Mouse (Mus musculus) midbrain, postnatal 0 days (tissue): ENCODE data around the gene Eif6. TPM values are rescaled to one million over a fixed set of nuclear protein-coding genes. Genes with fewer than 3 reads are reported as not detected.
A peak's percentile ranks its signal among the peaks of the same experiment; 100 is the strongest.

Experiments used
- ATAC-seq: fragments of 200-750 bp; cut with Nextera tagmentation; 2 replicates; pipeline ENCODE4 v1.8.0; 2017; ENCODE audit warnings: moderate number of reproducible peaks, mild to moderate bottlenecking, moderate TSS enrichment, moderate library complexity; ENCODE audit not compliant: low FRiP score
- DNase-seq: peaks from one replicate; pipeline ENCODE4 v3.0.0-alpha.2; 2015; ENCODE audit warnings: low spot score
- H3K27ac ChIP-seq: fragments of 300-500 bp; sonication (generic); 2 replicates; pipeline ENCODE4 v1.5.1; 2014; ENCODE audit warnings: low read depth, mild to moderate bottlenecking, low read length, mixed read lengths
- H3K27me3 ChIP-seq: fragments of 300-500 bp; sonication (generic); 2 replicates; pipeline ENCODE4 v1.6.1; 2014; ENCODE audit warnings: low read length, control low read depth, mixed read lengths; ENCODE audit not compliant: insufficient read depth
- H3K36me3 ChIP-seq: fragments of 300-500 bp; sonication (generic); 2 replicates; pipeline ENCODE4 v1.6.1; 2014; ENCODE audit warnings: low read length, control low read depth, mixed read lengths; ENCODE audit not compliant: insufficient read depth
- H3K4me1 ChIP-seq: fragments of 300-500 bp; sonication (generic); 2 replicates; pipeline ENCODE4 v1.6.1; 2014; ENCODE audit warnings: mild to moderate bottlenecking, control low read depth, antibody characterized with exemption, low read length, mixed read lengths; ENCODE audit not compliant: insufficient read depth
- H3K4me2 ChIP-seq: fragments of 300-500 bp; sonication (generic); 2 replicates; pipeline ENCODE4 v1.6.1; 2014; ENCODE audit warnings: low read depth, mild to moderate bottlenecking, low read length, mixed read lengths; ENCODE audit not compliant: poor library complexity, severe bottlenecking
- H3K4me3 ChIP-seq: fragments of 300-500 bp; sonication (generic); 2 replicates; pipeline ENCODE4 v1.5.1; 2014; ENCODE audit warnings: low read depth, mild to moderate bottlenecking, low read length, moderate library complexity
- H3K9ac ChIP-seq: fragments of 300-500 bp; sonication (generic); replicated peaks from 2 replicates; pipeline ENCODE4 v1.6.1; 2014; ENCODE audit warnings: mild to moderate bottlenecking, low read length, moderate library complexity, mixed read lengths; ENCODE audit not compliant: poor library complexity, severe bottlenecking
- H3K9me3 ChIP-seq: fragments of 300-500 bp; sonication (generic); 2 replicates; pipeline ENCODE4 v1.6.1; 2016; ENCODE audit warnings: low read length, control low read depth
- CTCF ChIP-seq: IDR thresholded peaks from 2 replicates; pipeline ENCODE4 v1.5.1; 2016; ENCODE audit warnings: antibody characterized with exemption, mild to moderate bottlenecking
- WGBS: fragments of 180-500 bp; shearing (Covaris S2); extraction: QIAGEN DNeasy Blood & Tissue Kit; methylation state at CpG from one replicate; pipeline ENCODE4 v1.1.7; 2014; 5-methylcytosine and 5-hydroxymethylcytosine counted together
- polyA plus RNA-seq: library from polyadenylated mRNA; unstranded; fragments of >200 nt; fragmentation: Nextera tagmentation; extraction: Ambion mirVana; gene quantifications from 2 replicates; pipeline ENCODE4 v1.2.1, GENCODE M21; 2015
- total RNA-seq: library from RNA; depleted of rRNA; stranded (reverse); fragments of >200 nt; gene quantifications from 2 replicates; pipeline ENCODE4 v1.2.3, GENCODE M21; 2014

Gene Eif6
- total and polyA plus RNA-seq, 2 experiments from 2014 or later, result 85.4 to 130 TPM

DNA sequence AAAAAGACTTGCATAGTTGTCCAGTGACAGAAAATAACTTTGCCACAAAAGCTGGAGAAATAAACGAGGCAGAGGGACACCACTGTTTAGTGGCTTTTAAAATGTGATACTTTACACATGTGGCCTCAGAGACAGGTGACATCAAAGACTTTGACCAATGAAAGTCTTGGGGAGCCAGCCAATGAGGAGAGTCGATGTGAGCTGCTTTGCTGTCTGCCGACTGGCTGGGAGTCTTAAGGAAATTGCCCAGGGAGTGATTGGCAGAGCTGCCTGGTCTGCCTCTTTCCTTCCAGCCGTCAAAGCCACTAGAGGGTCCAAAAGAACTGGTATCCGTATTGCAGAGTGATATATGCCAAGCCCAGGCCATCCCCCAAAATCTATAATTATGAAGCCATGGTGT is 11.9 kb downstream of the Eif6 start:
- Histone ChIP-seq H3K4me2 (no peak overlapping the region), H3K4me3 (no peak overlapping the region), H3K36me3 (peaks cover 18% of the 10 kb centered on the region), H3K27me3 (no peaks in the 10 kb centered on the region), H3K9ac (no peak overlapping the region), H3K4me1 (peaks cover 11% of the 10 kb centered on the region; the same call in 1 of the 2 replicates), H3K27ac (no peak overlapping the region), H3K9me3 (no peaks in the 10 kb centered on the region)
- ATAC-seq (no peak), DNase-seq (peak; percentile 74)
- no peak for TF ChIP-seq CTCF
- 34% methylated on average over 5 of the region's 5 CpGs for WGBS

DNA sequence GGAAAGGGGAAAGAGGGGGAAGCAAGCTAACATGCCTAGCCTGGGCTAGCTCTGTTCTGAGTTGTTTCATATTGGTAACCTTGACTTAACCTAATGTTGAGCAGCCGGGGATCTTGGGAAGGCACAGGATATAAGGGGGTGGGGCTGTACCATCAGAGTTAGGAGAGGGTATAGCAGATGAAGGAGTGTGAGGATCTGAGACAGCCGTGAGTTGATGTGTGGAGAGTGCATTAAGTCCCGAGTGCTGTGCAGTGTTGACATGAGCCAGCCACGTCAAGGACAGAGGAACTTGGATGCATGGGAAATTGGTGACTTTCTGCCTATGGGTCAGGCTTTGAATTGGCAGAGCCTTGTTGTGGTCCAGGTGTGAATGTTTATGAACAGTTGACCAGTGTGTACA is 14.1 kb downstream of the Eif6 start:
- Histone ChIP-seq H3K4me2 (no peak overlapping the region), H3K4me3 (no peak overlapping the region), H3K4me1 (peaks cover under 1% of the 10 kb centered on the region; the same call in 1 of the 2 replicates), H3K27ac (no peak overlapping the region), H3K9me3 (no peaks in the 10 kb centered on the region), H3K36me3 (peaks cover 19% of the 10 kb centered on the region), H3K27me3 (no peaks in the 10 kb centered on the region), H3K9ac (no peak overlapping the region)
- ATAC-seq (no peak), DNase-seq (no peak)
- WGBS, result 81% methylated on average over 4 of the region's 4 CpGs
- TF ChIP-seq CTCF, result no peak

GRCm38 (mm10) chr2:155811821-155812396 is 14.8 kb downstream of the Eif6 start:
- Histone ChIP-seq H3K36me3 (peaks cover 22% of the 10 kb centered on the region), H3K4me3 (no peak overlapping the region), H3K4me2 (no peak overlapping the region), H3K9ac (no peak overlapping the region), H3K9me3 (no peaks in the 10 kb centered on the region), H3K27ac (no peak overlapping the region), H3K4me1 (no peaks in the 10 kb centered on the region), H3K27me3 (no peaks in the 10 kb centered on the region)
- no peak for ATAC-seq
- DNase-seq, result peak; percentile 76
- peak; percentile 84 for TF ChIP-seq CTCF
- WGBS, result 45% methylated on average over 16 of the region's 16 CpGs

DNA sequence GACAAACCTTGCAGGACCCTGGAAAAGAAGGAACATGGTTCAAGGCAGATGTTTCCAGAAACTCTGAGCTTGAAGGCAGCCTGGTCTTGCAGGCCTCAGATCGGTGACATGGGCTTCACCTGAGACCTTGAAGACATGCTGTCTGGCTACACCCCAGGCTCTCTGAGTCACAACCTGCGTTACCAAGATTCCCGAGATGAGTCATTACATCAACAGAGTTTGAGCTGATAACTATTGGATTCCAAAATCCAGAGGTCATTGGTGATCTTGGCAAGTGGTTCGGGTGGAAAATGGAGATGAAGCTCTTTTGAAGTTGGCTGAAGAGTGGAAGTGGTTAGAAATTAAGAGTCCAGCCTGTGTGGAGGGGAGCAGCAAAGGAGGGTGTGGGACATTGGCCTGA is 17.1 kb downstream of the Eif6 start:
- no peaks in the 10 kb centered on the region for H3K9me3 ChIP-seq
- no peaks in the 10 kb centered on the region for H3K27me3 ChIP-seq
- H3K4me3 ChIP-seq, result no peak overlapping the region
- WGBS, result 83% methylated on average over 4 of the region's 4 CpGs
- no peaks in the 10 kb centered on the region for H3K4me1 ChIP-seq
- H3K36me3 ChIP-seq, result peaks cover 12% of the 10 kb centered on the region
- TF ChIP-seq CTCF, result no peak
- DNase-seq (no peak), ATAC-seq (no peak)
- no peak overlapping the region for H3K4me2 ChIP-seq
- no peak overlapping the region for H3K27ac ChIP-seq
- no peak overlapping the region for H3K9ac ChIP-seq

DNA sequence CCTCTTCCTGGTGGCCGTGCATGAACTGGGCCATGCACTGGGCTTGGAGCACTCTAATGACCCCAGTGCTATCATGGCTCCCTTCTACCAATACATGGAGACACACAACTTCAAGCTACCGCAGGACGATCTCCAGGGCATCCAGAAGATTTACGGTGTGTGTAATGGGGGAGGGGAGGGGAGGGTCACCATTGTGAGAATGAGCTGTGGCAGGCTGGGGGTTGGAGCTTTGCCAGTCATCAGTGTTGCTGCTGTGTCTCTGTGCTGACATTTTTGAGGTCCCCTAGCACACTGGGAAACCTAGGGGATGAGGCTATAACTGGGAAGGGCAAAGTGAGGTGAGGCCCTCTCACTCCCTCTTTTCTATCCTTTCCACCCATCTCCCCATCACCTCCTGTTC is 19.3 kb downstream of the Eif6 start:
- Histone ChIP-seq H3K4me3 (no peak overlapping the region), H3K9ac (no peak overlapping the region), H3K36me3 (peaks cover 13% of the 10 kb centered on the region), H3K4me2 (no peak overlapping the region), H3K27ac (no peak overlapping the region), H3K4me1 (no peaks in the 10 kb centered on the region), H3K27me3 (no peaks in the 10 kb centered on the region), H3K9me3 (no peaks in the 10 kb centered on the region)
- no peak for TF ChIP-seq CTCF
- no peak for DNase-seq
- WGBS, result 85% methylated on average over 4 of the region's 4 CpGs
- ATAC-seq, result no peak

DNA sequence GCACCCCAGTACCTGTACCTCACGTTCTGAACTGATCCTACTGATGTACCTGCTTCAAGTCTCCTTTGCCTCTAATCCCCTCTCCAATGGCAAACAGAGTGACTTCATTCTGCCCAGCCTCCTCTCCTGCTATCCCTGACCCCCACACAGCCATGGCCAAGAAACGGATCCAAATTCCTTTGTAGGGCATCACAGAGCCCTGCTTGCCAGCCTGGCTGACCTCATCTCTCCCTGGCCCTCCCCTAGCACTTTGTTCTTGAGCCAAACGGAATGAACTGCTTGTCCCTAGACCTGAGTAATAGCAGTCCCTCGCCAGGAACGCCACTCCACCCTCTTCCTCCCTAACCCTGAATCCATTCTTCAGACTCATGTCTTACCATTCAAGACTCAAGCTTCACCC is 20.2 kb downstream of the Eif6 start:
- DNase-seq, result no peak
- Histone ChIP-seq H3K4me2 (no peak overlapping the region), H3K27ac (no peak overlapping the region), H3K9me3 (no peaks in the 10 kb centered on the region), H3K27me3 (no peaks in the 10 kb centered on the region), H3K4me1 (no peaks in the 10 kb centered on the region), H3K9ac (no peak overlapping the region), H3K36me3 (peaks cover 16% of the 10 kb centered on the region), H3K4me3 (no peak overlapping the region)
- 75% methylated on average over 5 of the region's 5 CpGs for WGBS
- no peak for ATAC-seq
- no peak for TF ChIP-seq CTCF
